Mouse (Mus musculus) liver, embryonic 12.5 days (tissue): ENCODE results near the gene Btbd2. TPM values are rescaled to one million over a fixed set of nuclear protein-coding genes. Genes with fewer than 3 reads are reported as not detected.

Experiments
- ATAC-seq: fragments of 200-750 bp; cut with Nextera tagmentation; 2 replicates; pipeline ENCODE4 v1.8.0; 2017; ENCODE audit warnings: moderate number of reproducible peaks, mild to moderate bottlenecking, moderate library complexity
- H3K27ac ChIP-seq: fragments of 300-500 bp; sonication (generic); 2 replicates; pipeline ENCODE4 v1.5.1; 2016; ENCODE audit warnings: mild to moderate bottlenecking
- H3K27me3 ChIP-seq: fragments of 300-500 bp; sonication (generic); replicated peaks from 2 replicates; pipeline ENCODE4 v1.6.1; 2016; ENCODE audit warnings: mild to moderate bottlenecking, moderate library complexity
- H3K36me3 ChIP-seq: fragments of 300-500 bp; sonication (generic); 2 replicates; pipeline ENCODE4 v1.6.1; 2016; ENCODE audit warnings: mild to moderate bottlenecking, moderate library complexity
- H3K4me1 ChIP-seq: fragments of 300-500 bp; sonication (generic); 2 replicates; pipeline ENCODE4 v1.6.1; 2016
- H3K4me2 ChIP-seq: fragments of 300-500 bp; sonication (generic); 2 replicates; pipeline ENCODE4 v1.6.1; 2016; ENCODE audit warnings: mild to moderate bottlenecking, moderate library complexity
- H3K4me3 ChIP-seq: fragments of 300-500 bp; sonication (generic); 2 replicates; pipeline ENCODE4 v1.5.1; 2016; ENCODE audit warnings: mild to moderate bottlenecking, moderate library complexity
- H3K9ac ChIP-seq: fragments of 300-500 bp; sonication (generic); 2 replicates; pipeline ENCODE4 v1.6.1; 2016; ENCODE audit warnings: mild to moderate bottlenecking, moderate library complexity
- H3K9me3 ChIP-seq: fragments of 300-500 bp; sonication (generic); replicated peaks from 2 replicates; pipeline ENCODE4 v1.6.1; 2016; ENCODE audit warnings: mild to moderate bottlenecking, moderate library complexity
- WGBS: fragments of 180-500 bp; shearing (Covaris S2); methylation state at CpG from one replicate; pipeline ENCODE4 v1.1.7; 2016; ENCODE audit not compliant: insufficient replicate concordance; 5-methylcytosine and 5-hydroxymethylcytosine counted together
- polyA plus RNA-seq: library from polyadenylated mRNA; unstranded; fragments of >200 nt; fragmentation: Nextera tagmentation; extraction: Ambion mirVana; gene quantifications from 2 replicates; pipeline ENCODE4 v1.2.1, GENCODE M21; 2016

The Btbd2 gene
- polyA plus RNA-seq, 1 experiment from 2014 or later, result 27.3 TPM

- peak overlapping the region; percentile 90 for H3K4me3 ChIP-seq
- ATAC-seq, result no peak
- WGBS, result under 1% methylated on average over 9 of the region's 9 CpGs
- H3K9me3 ChIP-seq, result no peaks in the 10 kb centered on the region
- H3K9ac ChIP-seq, result peak overlapping the region; percentile 70
- peak overlapping the region; percentile 85 for H3K4me2 ChIP-seq
- peaks cover 70% of the 10 kb centered on the region for H3K4me1 ChIP-seq
- peaks cover 8% of the 10 kb centered on the region; the same call in 1 of the 2 replicates for H3K36me3 ChIP-seq
- H3K27me3 ChIP-seq, result no peaks in the 10 kb centered on the region
- H3K27ac ChIP-seq, result peak overlapping the region; percentile 96
Observed at GRCm38 (mm10) chr10:80621690-80621939, 35.3 kb downstream of the Btbd2 start.

GRCm38 (mm10) chr10:80620796-80621689 is 35.8 kb downstream of the Btbd2 start:
- Histone ChIP-seq H3K9ac (peak overlapping the region; percentile 70), H3K4me1 (peaks cover 68% of the 10 kb centered on the region), H3K27me3 (no peaks in the 10 kb centered on the region), H3K4me3 (peak overlapping the region; percentile 90), H3K9me3 (no peaks in the 10 kb centered on the region), H3K27ac (peak overlapping the region; percentile 96), H3K4me2 (peak overlapping the region; percentile 85), H3K36me3 (peaks cover 8% of the 10 kb centered on the region)
- ATAC-seq, result no peak
- WGBS, result 54% methylated on average over 16 of the region's 16 CpGs

- peak overlapping the region; percentile 96 for H3K27ac ChIP-seq
- peaks cover 63% of the 10 kb centered on the region for H3K4me1 ChIP-seq
- no peak overlapping the region for H3K4me2 ChIP-seq
- no peak overlapping the region for H3K4me3 ChIP-seq
- no peak for ATAC-seq
- 83% methylated on average over 9 of the region's 9 CpGs for WGBS
- H3K9ac ChIP-seq, result no peak overlapping the region
- no peaks in the 10 kb centered on the region for H3K27me3 ChIP-seq
- H3K36me3 ChIP-seq, result peaks cover 9% of the 10 kb centered on the region
- H3K9me3 ChIP-seq, result no peaks in the 10 kb centered on the region
Observed at GRCm38 (mm10) chr10:80620365-80620764, 36.5 kb downstream of the Btbd2 start.

- Histone ChIP-seq H3K4me2 (peak overlapping the region; percentile 22), H3K36me3 (peaks cover 16% of the 10 kb centered on the region), H3K9me3 (no peaks in the 10 kb centered on the region), H3K27me3 (no peaks in the 10 kb centered on the region), H3K27ac (peak overlapping the region; percentile 96), H3K4me3 (no peak overlapping the region), H3K4me1 (peaks cover 56% of the 10 kb centered on the region), H3K9ac (no peak overlapping the region)
- ATAC-seq, result no peak
- 39% methylated on average over 8 of the region's 8 CpGs for WGBS
Observed at GRCm38 (mm10) chr10:80619465-80620244, 37.2 kb downstream of the Btbd2 start.

- H3K4me3 ChIP-seq, result no peak overlapping the region
- no peak overlapping the region for H3K4me2 ChIP-seq
- H3K9me3 ChIP-seq, result no peaks in the 10 kb centered on the region
- no peaks in the 10 kb centered on the region for H3K27me3 ChIP-seq
- WGBS, result 58% methylated on average over 9 of the region's 9 CpGs
- no peak for ATAC-seq
- H3K36me3 ChIP-seq, result peaks cover 30% of the 10 kb centered on the region
- no peak overlapping the region for H3K27ac ChIP-seq
- no peak overlapping the region for H3K9ac ChIP-seq
- peaks cover 41% of the 10 kb centered on the region for H3K4me1 ChIP-seq
Observed at GRCm38 (mm10) chr10:80618181-80618580, 38.7 kb downstream of the Btbd2 start.

- H3K4me1 ChIP-seq, result peaks cover 34% of the 10 kb centered on the region
- WGBS, result 84% methylated on average over 6 of the region's 6 CpGs
- ATAC-seq, result no peak
- H3K4me3 ChIP-seq, result no peak overlapping the region
- no peaks in the 10 kb centered on the region for H3K9me3 ChIP-seq
- H3K4me2 ChIP-seq, result no peak overlapping the region
- no peaks in the 10 kb centered on the region for H3K27me3 ChIP-seq
- no peak overlapping the region for H3K9ac ChIP-seq
- no peak overlapping the region for H3K27ac ChIP-seq
- H3K36me3 ChIP-seq, result peaks cover 67% of the 10 kb centered on the region
Observed at GRCm38 (mm10) chr10:80614351-80614750, 42.5 kb downstream of the Btbd2 start.

GRCm38 (mm10) chr10:80613821-80614220 is 43.0 kb downstream of the Btbd2 start:
- Histone ChIP-seq H3K4me1 (peaks cover 33% of the 10 kb centered on the region), H3K27ac (no peak overlapping the region), H3K9me3 (no peaks in the 10 kb centered on the region), H3K27me3 (no peaks in the 10 kb centered on the region), H3K9ac (no peak overlapping the region), H3K4me3 (no peak overlapping the region), H3K4me2 (no peak overlapping the region), H3K36me3 (peaks cover 73% of the 10 kb centered on the region)
- ATAC-seq, result no peak
- WGBS, result 73% methylated on average over 3 of the region's 3 CpGs

GRCm38 (mm10) chr10:80611905-80612304 is 45.0 kb downstream of the Btbd2 start:
- no peaks in the 10 kb centered on the region for H3K27me3 ChIP-seq
- ATAC-seq, result no peak
- H3K4me2 ChIP-seq, result no peak overlapping the region
- peaks cover 92% of the 10 kb centered on the region for H3K36me3 ChIP-seq
- no peak overlapping the region for H3K4me3 ChIP-seq
- peaks cover 44% of the 10 kb centered on the region for H3K4me1 ChIP-seq
- 0 out of 2 replicates have a peak overlapping the region, but pooled peaks have one; percentile 33 for H3K27ac ChIP-seq
- no peaks in the 10 kb centered on the region for H3K9me3 ChIP-seq
- H3K9ac ChIP-seq, result no peak overlapping the region
- 92% methylated on average over 3 of the region's 3 CpGs for WGBS

GRCm38 (mm10) chr10:80611024-80611423 is 45.8 kb downstream of the Btbd2 start:
- Histone ChIP-seq H3K4me2 (no peak overlapping the region), H3K36me3 (peaks cover 98% of the 10 kb centered on the region), H3K4me1 (peaks cover 49% of the 10 kb centered on the region), H3K9me3 (no peaks in the 10 kb centered on the region), H3K4me3 (no peak overlapping the region), H3K9ac (no peak overlapping the region), H3K27ac (peak overlapping the region; percentile 42), H3K27me3 (no peaks in the 10 kb centered on the region)
- 47% methylated on average over 4 of the region's 4 CpGs for WGBS
- peak; percentile 52; the same call in 1 of the 2 replicates for ATAC-seq

GRCm38 (mm10) chr10:80610116-80610785 is 46.6 kb downstream of the Btbd2 start:
- Histone ChIP-seq H3K27ac (peak overlapping the region; percentile 42), H3K4me1 (peaks cover 53% of the 10 kb centered on the region), H3K4me2 (no peak overlapping the region), H3K9ac (no peak overlapping the region), H3K9me3 (no peaks in the 10 kb centered on the region), H3K36me3 (peaks cover 93% of the 10 kb centered on the region), H3K27me3 (no peaks in the 10 kb centered on the region), H3K4me3 (no peak overlapping the region)
- no peak for ATAC-seq
- 75% methylated on average over 9 of the region's 9 CpGs for WGBS

GRCm38 (mm10) chr10:80609269-80609924 is 47.5 kb downstream of the Btbd2 start:
- no peak overlapping the region; the same call in 1 of the 2 replicates for H3K9ac ChIP-seq
- 0 out of 2 replicates have a peak overlapping the region, but pooled peaks have one; percentile 42 for H3K27ac ChIP-seq
- H3K4me2 ChIP-seq, result no peak overlapping the region
- no peak overlapping the region for H3K4me3 ChIP-seq
- no peak for ATAC-seq
- H3K4me1 ChIP-seq, result peaks cover 61% of the 10 kb centered on the region
- peaks cover 88% of the 10 kb centered on the region for H3K36me3 ChIP-seq
- no peaks in the 10 kb centered on the region for H3K27me3 ChIP-seq
- WGBS, result 86% methylated on average over 10 of the region's 10 CpGs
- no peaks in the 10 kb centered on the region for H3K9me3 ChIP-seq
